Mouse (Mus musculus) ES-E14 (cell line): ENCODE data around the gene Emp2.

Source experiments
- MAFK ChIP-seq: IDR thresholded peaks from 2 replicates; pipeline ENCODE4 v1.6.1; 2014; ENCODE audit warnings: mild to moderate bottlenecking, low read depth, low read length, inconsistent platforms; ENCODE audit not compliant: insufficient read depth
- ZC3H11A ChIP-seq: IDR thresholded peaks from 2 replicates; pipeline ENCODE4 v1.6.1; 2012; ENCODE audit warnings: low read depth, mild to moderate bottlenecking, inconsistent platforms, low read length, borderline replicate concordance
- ZNF384 ChIP-seq: IDR thresholded peaks from 2 replicates; pipeline ENCODE4 v1.6.1; 2012; ENCODE audit warnings: low read depth, low read length, inconsistent platforms

DNA sequence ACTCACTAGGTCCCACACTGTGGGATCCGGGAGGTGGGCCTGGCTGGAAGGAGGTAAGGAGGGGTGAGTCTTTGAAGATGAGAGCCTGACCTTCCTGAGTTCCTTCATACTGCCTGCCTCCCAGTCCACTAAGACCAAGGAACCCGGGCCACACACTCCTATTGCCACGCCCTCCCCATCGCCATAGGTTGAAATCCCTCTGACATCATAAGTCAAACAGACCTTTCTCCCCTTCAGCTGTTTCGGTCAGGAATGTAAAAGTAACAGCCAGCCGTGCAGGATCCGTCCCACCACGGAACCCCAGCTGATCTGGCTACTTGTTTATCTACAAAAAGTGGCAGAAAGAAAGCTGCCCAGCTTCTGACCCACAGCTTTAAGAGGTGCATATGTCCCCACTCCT lies 14.1 kb downstream of the Emp2 start:
- no peak for TF ChIP-seq ZC3H11A
- TF ChIP-seq MAFK, result no peak
- no peak for TF ChIP-seq ZNF384
